Mouse (Mus musculus): ENCODE data around the gene Tmem196. TPM values are rescaled to one million over a fixed set of nuclear protein-coding genes. Genes with fewer than 3 reads are reported as not detected.

Gene Tmem196
- 2.3 and 2.9 TPM in 2 replicates for polyA plus RNA-seq (2012; rRNA removed)

DNA sequence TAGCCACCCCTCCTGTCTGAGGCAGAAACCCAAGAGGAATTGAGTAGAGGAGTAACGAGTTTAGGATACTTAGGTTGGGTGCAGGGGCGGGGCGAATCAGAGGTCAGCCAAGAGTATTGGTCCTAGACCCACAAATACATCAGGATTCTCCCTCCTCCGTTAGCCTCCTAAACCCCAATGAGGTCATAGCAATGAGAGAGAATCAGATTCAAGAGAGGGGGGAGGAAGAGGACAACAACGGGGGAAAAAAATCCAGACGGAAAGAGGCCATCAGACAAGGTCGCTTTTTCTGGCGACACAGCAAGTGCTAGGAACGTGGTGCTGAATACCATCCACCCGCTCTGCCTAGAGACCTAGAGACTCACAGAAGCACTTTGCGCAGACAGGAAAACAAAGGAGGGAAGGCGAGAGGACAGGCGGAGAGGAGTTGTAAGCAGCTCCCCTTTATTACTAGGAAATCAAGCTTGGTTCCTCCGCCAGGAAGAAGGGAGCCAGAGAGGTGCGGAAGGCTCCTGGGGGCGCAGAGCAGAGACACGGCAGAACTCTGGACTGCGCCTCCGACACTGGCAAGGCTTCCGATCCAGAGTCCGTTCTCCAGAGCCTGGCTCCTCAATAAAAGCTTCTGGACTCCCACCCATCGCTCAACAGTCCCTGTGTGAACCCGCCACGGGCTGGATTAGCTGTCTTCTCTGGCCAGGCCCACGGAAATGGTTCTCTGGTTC lies at the start of gene Tmem196:
Gene Tmem196 (plus strand): TSS at position 234 of the 722 bp plus-strand sequence.

Measured in central nervous system, embryonic 14 days (tissue).